Mouse (Mus musculus) CH12.LX (cell line): ENCODE measurements around the gene Ccl26.

Experiments
- CTCF ChIP-seq, 2 experiments: IDR thresholded peaks in 1 of 2; conservative IDR thresholded peaks in 1 of 2; 2 replicates each; pipeline ENCODE4 v1.5.1; 2011 to 2012; ENCODE audit warnings: low read depth in 2 of 2, low read length in 2 of 2, improper control_type of control experiment in 1 of 2, inconsistent platforms in 1 of 2, mild to moderate bottlenecking in 1 of 2, moderate library complexity in 1 of 2
- KAT2A ChIP-seq: IDR thresholded peaks from 2 replicates; pipeline ENCODE4 v1.6.1; 2012; ENCODE audit warnings: low read length, improper control_type of control experiment, inconsistent platforms; ENCODE audit not compliant: insufficient replicate concordance
- MAZ ChIP-seq: IDR thresholded peaks from 2 replicates; pipeline ENCODE4 v1.6.1; 2012; ENCODE audit warnings: low read depth, mild to moderate bottlenecking, inconsistent platforms, low read length, improper control_type of control experiment, moderate library complexity
- POLR2A ChIP-seq: IDR thresholded peaks from 2 replicates; pipeline ENCODE4 v1.6.1; 2011; ENCODE audit warnings: low read depth, mild to moderate bottlenecking, improper control_type of control experiment, low read length

DNA sequence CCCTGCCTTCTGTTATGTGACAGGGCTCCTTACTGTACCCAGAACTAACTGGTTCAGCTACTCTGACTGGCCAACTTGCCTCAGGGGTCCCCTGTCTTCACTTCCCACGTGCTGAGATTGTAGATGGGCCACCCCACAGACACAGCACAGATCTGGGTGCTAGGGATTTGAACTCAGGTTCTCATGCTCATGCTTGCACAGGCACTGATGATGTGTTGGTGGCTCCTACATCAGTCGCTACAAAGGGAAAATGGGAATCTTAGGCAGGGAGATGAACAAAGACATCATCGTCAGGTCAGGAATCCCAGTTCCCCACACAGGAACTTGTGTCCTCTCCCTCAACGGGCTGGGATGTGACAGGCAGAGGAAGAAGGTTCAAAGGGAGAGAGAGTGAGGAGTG is 12.7 kb upstream of the Ccl26 start:
- no peak for TF ChIP-seq CTCF (conservative IDR thresholded peaks at IDR 0.05 in 1 of 2, IDR thresholded peaks at IDR 0.05 in 1 of 2; ENCODE audit: low read depth in 2 of 2, low read length in 2 of 2)
- TF ChIP-seq POLR2A, result no peak
- no peak for TF ChIP-seq MAZ
- TF ChIP-seq KAT2A, result no peak
